Mouse (Mus musculus) C2C12 (cell line): Measurements from ENCODE around the gene Gm17651. TPM values are rescaled to one million over a fixed set of nuclear protein-coding genes. Genes with fewer than 3 reads are reported as not detected.

Source experiments
- H3K27me3 ChIP-seq: one replicate; pipeline ENCODE4 v1.6.1; 2011; ENCODE audit not compliant: control insufficient read depth, insufficient read depth, insufficient read length
- H3K36me3 ChIP-seq: one replicate; pipeline ENCODE4 v1.6.1; 2011; ENCODE audit not compliant: control insufficient read depth, insufficient read depth
- H3K4me3 ChIP-seq: one replicate; pipeline ENCODE4 v1.5.1; 2011; ENCODE audit warnings: mild to moderate bottlenecking, control low read depth; ENCODE audit not compliant: poor library complexity, insufficient read depth, severe bottlenecking
- H3K79me2 ChIP-seq: one replicate; pipeline ENCODE4 v1.6.1; 2011; ENCODE audit not compliant: control insufficient read depth, insufficient read depth
- H3K79me3 ChIP-seq: one replicate; pipeline ENCODE4 v1.6.1; 2011; ENCODE audit warnings: low read depth, control low read depth
- H3ac ChIP-seq: one replicate; pipeline ENCODE3; 2011; ENCODE audit warnings: low read depth; ENCODE audit not compliant: control insufficient read depth, insufficient read length
- CEBPB ChIP-seq: IDR thresholded peaks from one replicate; pipeline ENCODE4 v1.6.1; 2011; ENCODE audit warnings: low read depth, mild to moderate bottlenecking, control low read depth, moderate library complexity
- CTCF ChIP-seq: IDR thresholded peaks from one replicate; pipeline ENCODE4 v1.5.1; 2011; ENCODE audit not compliant: control insufficient read depth, insufficient read depth, insufficient read length
- FOSL1 ChIP-seq: IDR thresholded peaks from one replicate; pipeline ENCODE4 v1.8.0; 2011; ENCODE audit warnings: mild to moderate bottlenecking, low read length; ENCODE audit not compliant: poor library complexity, insufficient read depth, severe bottlenecking
- MAX ChIP-seq: IDR thresholded peaks from one replicate; pipeline ENCODE4 v1.6.1; 2011; ENCODE audit warnings: mild to moderate bottlenecking, control low read depth
- MYOD1 ChIP-seq: IDR thresholded peaks from one replicate; pipeline ENCODE4 v1.6.1; 2011; ENCODE audit warnings: low read depth; ENCODE audit not compliant: control insufficient read depth, insufficient read length
- MYOG ChIP-seq: IDR thresholded peaks from one replicate; pipeline ENCODE4 v1.6.1; 2011; ENCODE audit not compliant: control insufficient read depth, insufficient read length; ENCODE audit errors: extremely low read depth
- USF1 ChIP-seq: IDR thresholded peaks from one replicate; pipeline ENCODE4 v1.6.1; 2011; ENCODE audit warnings: low read depth, mild to moderate bottlenecking, control low read depth, moderate library complexity
- polyA plus RNA-seq: library from polyadenylated mRNA; unstranded; fragments of >200 nt; fragmentation: generic; extraction: Trizol; gene quantifications from one replicate; pipeline ENCODE4 v1.2.1, GENCODE M21; 2012; ENCODE audit warnings: missing spikeins

Gm17651 gene
- polyA plus RNA-seq, 1 experiment = not detected

- TF ChIP-seq MYOD1 (no peak), FOSL1 (no peak), USF1 (no peak), MAX (no peak), MYOG (no peak), CEBPB (no peak), CTCF (no peak)
- no peaks in the 10 kb centered on the region for H3K79me3 ChIP-seq
- H3K4me3 ChIP-seq = no peak overlapping the region
These were observed 28.1 kb upstream of the Gm17651 start for GRCm38 (mm10) chr3:97702448-97703080.

GRCm38 (mm10) chr3:97701198-97701597 is 26.7 kb upstream of the Gm17651 start:
- H3K27me3 ChIP-seq = no peaks in the 10 kb centered on the region
- no peaks in the 10 kb centered on the region for H3K79me2 ChIP-seq
- TF ChIP-seq FOSL1 = no peak
- TF ChIP-seq MYOD1 = no peak
- no peak for TF ChIP-seq MAX
- no peak for TF ChIP-seq CEBPB
- TF ChIP-seq MYOG = no peak
- no peak for TF ChIP-seq USF1
- TF ChIP-seq CTCF = no peak
- H3K4me3 ChIP-seq = no peak overlapping the region
- H3K36me3 ChIP-seq = no peaks in the 10 kb centered on the region
- no peaks in the 10 kb centered on the region for H3K79me3 ChIP-seq
- no peak overlapping the region for H3ac ChIP-seq

More at GRCm38 (mm10) chr3:97702448-97703080, 28.1 kb upstream of the Gm17651 start:
- Histone ChIP-seq H3K36me3 (no peaks in the 10 kb centered on the region), H3K79me2 (no peaks in the 10 kb centered on the region), H3K27me3 (no peaks in the 10 kb centered on the region), H3ac (no peak overlapping the region)

- no peaks in the 10 kb centered on the region for H3K79me3 ChIP-seq
- H3K4me3 ChIP-seq = no peak overlapping the region
- no peaks in the 10 kb centered on the region for H3K79me2 ChIP-seq
- H3K27me3 ChIP-seq = no peaks in the 10 kb centered on the region
- TF ChIP-seq USF1 (no peak), CEBPB (no peak), MYOG (no peak), CTCF (no peak), MAX (no peak), FOSL1 (no peak), MYOD1 (no peak)
- H3ac ChIP-seq = no peak overlapping the region
- H3K36me3 ChIP-seq = peaks cover 3% of the 10 kb centered on the region
These were observed 24.6 kb upstream of the Gm17651 start for GRCm38 (mm10) chr3:97699061-97699460.

- H3K36me3 ChIP-seq = peaks cover 6% of the 10 kb centered on the region
- H3ac ChIP-seq = no peak overlapping the region
- H3K4me3 ChIP-seq = no peak overlapping the region
- no peak for TF ChIP-seq MYOG
- TF ChIP-seq FOSL1 = no peak
- TF ChIP-seq CEBPB = no peak
- no peak for TF ChIP-seq CTCF
- TF ChIP-seq MAX = no peak
- TF ChIP-seq USF1 = no peak
- no peak for TF ChIP-seq MYOD1
- H3K27me3 ChIP-seq = no peaks in the 10 kb centered on the region
- no peaks in the 10 kb centered on the region for H3K79me3 ChIP-seq
- no peaks in the 10 kb centered on the region for H3K79me2 ChIP-seq
These were observed 22.8 kb upstream of the Gm17651 start for GRCm38 (mm10) chr3:97697291-97697690.

GRCm38 (mm10) chr3:97696866-97697265 is 22.4 kb upstream of the Gm17651 start:
- Histone ChIP-seq H3K79me3 (no peaks in the 10 kb centered on the region), H3K79me2 (no peaks in the 10 kb centered on the region), H3ac (no peak overlapping the region), H3K4me3 (no peak overlapping the region), H3K27me3 (no peaks in the 10 kb centered on the region), H3K36me3 (peaks cover 6% of the 10 kb centered on the region)
- TF ChIP-seq FOSL1 = no peak
- TF ChIP-seq MAX = no peak
- TF ChIP-seq MYOD1 = no peak
- no peak for TF ChIP-seq MYOG
- no peak for TF ChIP-seq CEBPB
- TF ChIP-seq CTCF = no peak
- no peak for TF ChIP-seq USF1

GRCm38 (mm10) chr3:97693806-97694205 is 19.3 kb upstream of the Gm17651 start:
- Histone ChIP-seq H3K36me3 (peaks cover 6% of the 10 kb centered on the region), H3K79me2 (no peaks in the 10 kb centered on the region), H3K27me3 (no peaks in the 10 kb centered on the region), H3K79me3 (no peaks in the 10 kb centered on the region), H3K4me3 (no peak overlapping the region), H3ac (no peak overlapping the region)
- TF ChIP-seq MYOG (no peak), MAX (no peak), CTCF (no peak), USF1 (no peak), MYOD1 (no peak), CEBPB (no peak), FOSL1 (no peak)
